Mouse (Mus musculus): ENCODE measurements around the gene Olfr543.

DNA sequence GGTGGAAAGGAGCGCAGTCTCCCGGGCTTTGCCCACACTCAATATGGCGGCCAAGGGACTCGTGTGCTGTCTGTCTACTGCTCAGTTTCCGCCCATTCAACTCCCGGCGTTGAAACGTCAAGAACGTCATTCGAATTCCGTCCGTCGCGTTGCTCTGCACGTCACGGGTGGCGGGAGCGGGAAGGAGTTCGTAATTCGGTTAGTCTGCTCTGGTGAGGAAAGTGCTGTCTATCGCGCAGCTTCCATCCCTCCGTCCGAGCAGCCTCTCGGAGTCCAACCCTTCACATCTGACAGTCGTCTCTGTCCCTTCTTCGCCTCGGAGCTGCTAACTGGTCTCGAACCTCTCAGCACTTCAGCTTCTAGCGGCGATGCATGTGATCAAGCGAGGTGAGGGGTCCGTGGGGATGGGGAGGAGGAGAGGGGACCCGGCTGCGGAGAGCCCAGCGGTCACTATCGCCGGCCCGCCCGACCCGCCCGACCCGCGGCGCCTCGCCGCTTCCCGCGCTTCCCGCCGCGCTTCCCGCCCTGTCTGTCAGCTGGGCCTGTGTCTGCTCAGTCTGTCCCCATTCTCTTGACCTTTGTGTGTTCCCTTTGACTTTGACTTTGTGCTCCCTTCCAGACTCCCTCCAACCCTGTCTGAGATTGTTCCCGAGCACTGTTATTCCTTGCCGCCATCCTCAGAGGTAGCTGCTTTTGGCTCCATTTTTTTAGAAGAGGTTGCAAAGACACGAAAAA is 39.7 kb downstream of the Olfr543 start, which contains the start of gene Rrm1:
- TF ChIP-seq CTCF (IDR thresholded peaks at IDR 0.05) (no peak), EP300 (IDR thresholded peaks at IDR 0.05) (no peak)
